Mouse (Mus musculus) forebrain, embryonic 15.5 days (tissue): Measurements from ENCODE around the gene Hsd17b11. TPM values are rescaled to one million over a fixed set of nuclear protein-coding genes. Genes with fewer than 3 reads are reported as not detected.

Experiments used
- ATAC-seq: fragments of 200-750 bp; cut with Nextera tagmentation; replicated peaks from 2 replicates; pipeline ENCODE4 v1.8.0; 2017; ENCODE audit warnings: mild to moderate bottlenecking, moderate TSS enrichment, moderate library complexity
- H3K27ac ChIP-seq: fragments of 300-500 bp; sonication (generic); replicated peaks from 2 replicates; pipeline ENCODE4 v1.5.1; 2015; ENCODE audit warnings: mild to moderate bottlenecking, inconsistent platforms
- H3K27me3 ChIP-seq: fragments of 300-500 bp; sonication (generic); 2 replicates; pipeline ENCODE4 v1.6.1; 2015; ENCODE audit warnings: inconsistent platforms
- H3K36me3 ChIP-seq: fragments of 300-500 bp; sonication (generic); 2 replicates; pipeline ENCODE4 v1.6.1; 2015; ENCODE audit warnings: mild to moderate bottlenecking, inconsistent platforms
- H3K4me1 ChIP-seq: fragments of 300-500 bp; sonication (generic); 2 replicates; pipeline ENCODE4 v1.6.1; 2015; ENCODE audit warnings: inconsistent platforms
- H3K4me2 ChIP-seq: fragments of 300-500 bp; sonication (generic); replicated peaks from 2 replicates; pipeline ENCODE4 v1.6.1; 2015; ENCODE audit warnings: mild to moderate bottlenecking, inconsistent platforms
- H3K4me3 ChIP-seq: fragments of 300-500 bp; sonication (generic); 2 replicates; pipeline ENCODE4 v1.5.1; 2015; ENCODE audit warnings: mild to moderate bottlenecking, inconsistent platforms
- H3K9ac ChIP-seq: fragments of 300-500 bp; sonication (generic); replicated peaks from 2 replicates; pipeline ENCODE4 v1.6.1; 2015; ENCODE audit warnings: mild to moderate bottlenecking, inconsistent platforms
- H3K9me3 ChIP-seq: fragments of 300-500 bp; sonication (generic); 2 replicates; pipeline ENCODE4 v1.6.1; 2016; ENCODE audit warnings: inconsistent platforms
- WGBS: fragments of 180-500 bp; shearing (Covaris S2); methylation state at CpG from one replicate; pipeline ENCODE4 v1.1.7; 2015; ENCODE audit warnings: mixed read lengths; 5-methylcytosine and 5-hydroxymethylcytosine counted together
- polyA plus RNA-seq: library from polyadenylated mRNA; unstranded; fragments of >200 nt; fragmentation: Nextera tagmentation; extraction: Ambion mirVana; gene quantifications from 2 replicates; pipeline ENCODE4 v1.2.1, GENCODE M21; 2015

Hsd17b11 gene
- polyA plus RNA-seq, 1 experiment from 2014 or later = 1.8 TPM

DNA sequence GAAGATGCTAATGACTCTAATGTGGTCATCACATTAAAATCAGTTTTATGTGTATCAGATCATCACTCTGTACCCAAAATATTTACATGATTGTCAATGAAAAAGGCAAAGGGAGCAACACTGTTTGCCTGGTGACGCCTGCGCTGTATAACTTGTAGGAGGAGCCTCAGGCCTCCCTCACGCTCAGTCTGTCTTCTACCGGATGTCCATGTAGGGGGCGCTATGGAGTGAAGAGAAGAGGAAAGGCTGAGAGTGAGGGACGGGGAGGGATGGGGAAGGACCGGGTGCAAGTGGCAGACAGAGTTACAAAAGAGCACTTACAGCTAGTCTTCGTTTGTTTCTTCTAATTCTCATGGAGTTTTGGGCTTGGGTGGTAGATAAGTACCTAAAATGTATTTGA, 31.2 kb upstream of the Hsd17b11 start:
- no peaks in the 10 kb centered on the region for H3K9me3 ChIP-seq
- H3K36me3 ChIP-seq = peaks cover 18% of the 10 kb centered on the region
- H3K9ac ChIP-seq = no peak overlapping the region
- H3K4me3 ChIP-seq = no peak overlapping the region
- no peak overlapping the region for H3K4me2 ChIP-seq
- no peaks in the 10 kb centered on the region for H3K27me3 ChIP-seq
- no peak overlapping the region for H3K27ac ChIP-seq
- peaks cover 5% of the 10 kb centered on the region for H3K4me1 ChIP-seq
- no peak for ATAC-seq
- WGBS = 60% methylated on average over 8 of the region's 8 CpGs

DNA sequence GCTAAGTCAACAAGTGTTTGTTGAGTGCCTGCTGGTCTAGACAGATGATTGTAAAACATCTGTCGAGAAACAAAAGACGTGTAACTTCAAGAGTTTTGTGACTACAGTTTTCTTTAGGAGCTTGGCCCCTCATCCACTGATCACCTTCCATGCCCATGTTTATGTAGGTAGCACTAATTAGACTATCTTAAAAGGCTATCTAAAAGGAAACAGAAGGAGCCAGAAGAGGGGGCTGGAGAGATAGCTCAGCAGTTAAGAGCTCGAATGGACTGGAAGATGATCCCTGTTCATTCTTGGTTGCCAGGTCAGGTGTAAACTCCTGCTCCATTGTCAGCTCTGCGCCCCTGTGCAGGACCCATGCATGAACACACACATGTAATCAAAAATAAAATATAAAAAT, 26.4 kb upstream of the Hsd17b11 start:
- H3K9ac ChIP-seq = no peak overlapping the region
- H3K4me1 ChIP-seq = peaks cover 17% of the 10 kb centered on the region
- no peak overlapping the region for H3K27ac ChIP-seq
- no peak for ATAC-seq
- no peak overlapping the region; the same call in 1 of the 2 replicates for H3K4me3 ChIP-seq
- H3K27me3 ChIP-seq = no peaks in the 10 kb centered on the region
- no peaks in the 10 kb centered on the region for H3K9me3 ChIP-seq
- H3K4me2 ChIP-seq = peak overlapping the region; percentile 62
- WGBS = 54% methylated on average over 4 of the region's 4 CpGs
- peaks cover 18% of the 10 kb centered on the region for H3K36me3 ChIP-seq

DNA sequence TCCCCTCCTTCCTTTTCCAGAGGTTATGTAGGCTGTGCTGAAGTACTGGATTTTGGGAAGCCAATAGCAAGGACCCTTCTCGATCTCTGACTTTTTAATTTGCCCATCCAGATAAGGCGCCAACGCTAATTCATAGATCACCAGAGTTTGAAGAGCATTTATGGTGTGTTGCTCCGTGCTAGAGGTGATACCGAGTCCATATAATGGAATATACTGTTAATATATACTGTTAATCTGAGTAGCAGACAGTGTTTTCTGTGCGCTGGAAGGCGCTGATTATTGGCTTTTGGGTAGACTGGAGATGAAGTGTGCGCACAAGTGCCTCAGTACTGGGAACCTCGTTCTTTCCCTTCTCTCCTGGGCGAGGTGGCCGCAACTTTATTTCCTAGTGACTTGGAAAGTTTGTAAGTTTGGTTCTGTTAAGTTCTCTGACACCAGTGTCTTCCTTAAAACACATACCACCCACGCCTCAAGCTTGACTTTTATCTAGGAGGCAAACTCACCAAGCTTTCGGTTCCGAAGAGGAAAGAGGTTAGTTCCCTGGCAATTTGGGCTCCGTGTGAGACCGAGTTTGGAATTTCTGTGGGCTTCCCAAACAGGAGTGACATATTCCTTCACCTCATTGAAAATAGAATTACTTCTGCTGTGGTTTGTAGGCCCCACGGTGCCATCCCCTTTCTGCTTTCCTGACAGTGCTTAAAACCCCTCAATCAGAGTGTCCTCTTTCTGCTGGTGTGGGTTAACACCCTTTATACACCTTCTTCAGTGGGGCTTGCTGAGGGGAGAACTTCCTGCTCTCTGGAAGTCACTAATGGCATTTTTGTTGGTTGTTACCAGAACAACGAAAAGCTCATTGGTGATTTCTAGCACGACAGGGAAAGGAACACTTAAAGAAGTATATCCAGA, 25.7 kb upstream of the Hsd17b11 start:
- H3K4me1 ChIP-seq = peaks cover 17% of the 10 kb centered on the region
- H3K27me3 ChIP-seq = no peaks in the 10 kb centered on the region
- H3K4me2 ChIP-seq = peak overlapping the region; percentile 62
- no peak for ATAC-seq
- WGBS = 11% methylated on average over 19 of the region's 19 CpGs
- H3K9me3 ChIP-seq = no peaks in the 10 kb centered on the region
- peaks cover 18% of the 10 kb centered on the region for H3K36me3 ChIP-seq
- peak overlapping the region; percentile 71 for H3K4me3 ChIP-seq
- peak overlapping the region; percentile 76 for H3K9ac ChIP-seq
- H3K27ac ChIP-seq = peak overlapping the region; percentile 79

- Histone ChIP-seq H3K4me3 (peak within 1 kb of the TSS; percentile 71), H3K27ac (peak within 1 kb of the TSS; percentile 79), H3K36me3 (peaks cover 11% of the 10 kb centered on the region), H3K4me1 (peaks cover 17% of the 10 kb centered on the region), H3K9me3 (no peaks in the 10 kb centered on the region), H3K9ac (peak within 1 kb of the TSS; percentile 76), H3K4me2 (peak within 1 kb of the TSS; percentile 62), H3K27me3 (no peaks in the 10 kb centered on the region)
- WGBS = 6% methylated on average over 84 of the region's 90 CpGs
- peak; percentile 99 for ATAC-seq
Measured at GRCm38 (mm10) chr5:104046256-104047199, 24.8 kb upstream of the Hsd17b11 start, which contains the start of gene Nudt9. Gene Nudt9 (plus strand): TSS chr5:104046306.

- no peak overlapping the region for H3K27ac ChIP-seq
- ATAC-seq = no peak
- WGBS = 52% methylated on average over 2 of the region's 2 CpGs
- H3K9me3 ChIP-seq = no peaks in the 10 kb centered on the region
- no peaks in the 10 kb centered on the region for H3K36me3 ChIP-seq
- no peak overlapping the region for H3K9ac ChIP-seq
- no peak overlapping the region for H3K4me2 ChIP-seq
- H3K27me3 ChIP-seq = no peaks in the 10 kb centered on the region
- no peak overlapping the region for H3K4me3 ChIP-seq
- peaks cover 17% of the 10 kb centered on the region for H3K4me1 ChIP-seq
Measured at GRCm38 (mm10) chr5:104043704-104044103, 22.0 kb upstream of the Hsd17b11 start.

DNA sequence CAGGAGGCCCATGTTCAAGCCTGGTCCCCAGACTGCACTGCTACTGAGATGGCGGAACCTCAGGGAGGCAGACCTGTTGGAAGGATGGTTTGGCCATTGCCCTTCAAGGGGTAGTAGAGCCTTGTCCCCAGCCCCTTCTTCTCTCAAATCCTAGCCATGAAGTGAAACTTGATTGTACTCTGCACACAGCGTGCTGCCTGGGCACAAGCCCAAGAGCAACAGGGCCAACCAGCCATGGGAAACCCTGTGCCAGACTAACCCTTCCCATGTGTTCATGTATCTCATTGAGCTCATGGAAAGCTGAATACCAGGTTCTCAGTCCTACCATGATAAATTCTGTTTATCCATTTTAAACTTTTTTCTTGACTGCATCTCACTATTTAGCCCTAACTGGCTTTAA, 21.2 kb upstream of the Hsd17b11 start:
- H3K27ac ChIP-seq = no peak overlapping the region
- H3K27me3 ChIP-seq = no peaks in the 10 kb centered on the region
- no peak overlapping the region for H3K4me3 ChIP-seq
- H3K4me2 ChIP-seq = no peak overlapping the region
- no peak overlapping the region for H3K9ac ChIP-seq
- no peaks in the 10 kb centered on the region for H3K36me3 ChIP-seq
- no peak for ATAC-seq
- WGBS = 80% methylated on average over 2 of the region's 2 CpGs
- H3K9me3 ChIP-seq = no peaks in the 10 kb centered on the region
- peaks cover 12% of the 10 kb centered on the region for H3K4me1 ChIP-seq

DNA sequence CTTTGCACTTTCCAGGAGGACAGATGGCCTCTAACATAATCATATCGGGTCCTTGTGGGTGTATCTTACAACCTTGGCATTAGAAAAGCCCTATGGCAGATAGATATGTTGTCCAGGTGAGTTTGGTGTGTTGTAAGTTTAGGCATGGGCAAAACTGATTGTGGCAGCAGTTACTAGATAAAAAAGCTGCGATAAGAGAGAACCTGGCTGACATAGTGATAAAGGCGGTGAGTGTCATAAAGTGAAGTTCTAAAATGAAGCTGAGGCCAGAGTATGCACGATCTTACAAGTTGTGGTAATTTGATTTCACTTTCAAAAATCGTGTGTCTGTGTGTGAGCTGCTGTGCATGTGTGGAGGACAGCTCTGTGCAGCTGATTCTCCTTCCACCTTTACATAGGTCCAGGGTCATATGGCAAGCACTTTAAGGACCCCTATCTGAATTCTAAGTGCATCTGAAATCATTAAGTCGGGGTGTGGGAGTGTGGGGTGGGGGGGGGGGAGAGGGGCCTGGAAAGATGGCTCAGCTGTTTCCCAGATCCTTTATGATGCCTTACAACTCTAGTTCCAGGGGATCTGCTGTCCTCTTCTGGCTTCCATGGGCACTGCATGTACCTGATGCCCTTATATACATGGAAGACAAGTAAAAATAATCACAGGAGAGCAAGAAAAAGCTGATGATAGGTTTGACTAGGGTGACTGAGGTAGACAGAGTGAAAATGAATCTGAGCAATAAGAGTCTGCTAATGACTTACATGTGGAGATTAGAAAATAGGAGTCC, 17.6 kb upstream of the Hsd17b11 start:
- Histone ChIP-seq H3K9ac (no peak overlapping the region), H3K27ac (no peak overlapping the region), H3K27me3 (no peaks in the 10 kb centered on the region), H3K9me3 (no peaks in the 10 kb centered on the region), H3K36me3 (no peaks in the 10 kb centered on the region), H3K4me2 (no peak overlapping the region), H3K4me1 (no peaks in the 10 kb centered on the region), H3K4me3 (no peak overlapping the region)
- ATAC-seq = no peak; the same call in 1 of the 2 replicates
- WGBS = 67% methylated on average over 6 of the region's 6 CpGs

- H3K4me3 ChIP-seq = no peak overlapping the region
- no peaks in the 10 kb centered on the region for H3K36me3 ChIP-seq
- no peaks in the 10 kb centered on the region for H3K4me1 ChIP-seq
- 94% methylated on average over 1 of the region's 1 CpGs for WGBS
- H3K4me2 ChIP-seq = no peak overlapping the region
- H3K27ac ChIP-seq = no peak overlapping the region
- no peak overlapping the region for H3K9ac ChIP-seq
- no peaks in the 10 kb centered on the region for H3K27me3 ChIP-seq
- ATAC-seq = no peak
- no peaks in the 10 kb centered on the region for H3K9me3 ChIP-seq
Measured at GRCm38 (mm10) chr5:104036686-104037085, 15.0 kb upstream of the Hsd17b11 start.

DNA sequence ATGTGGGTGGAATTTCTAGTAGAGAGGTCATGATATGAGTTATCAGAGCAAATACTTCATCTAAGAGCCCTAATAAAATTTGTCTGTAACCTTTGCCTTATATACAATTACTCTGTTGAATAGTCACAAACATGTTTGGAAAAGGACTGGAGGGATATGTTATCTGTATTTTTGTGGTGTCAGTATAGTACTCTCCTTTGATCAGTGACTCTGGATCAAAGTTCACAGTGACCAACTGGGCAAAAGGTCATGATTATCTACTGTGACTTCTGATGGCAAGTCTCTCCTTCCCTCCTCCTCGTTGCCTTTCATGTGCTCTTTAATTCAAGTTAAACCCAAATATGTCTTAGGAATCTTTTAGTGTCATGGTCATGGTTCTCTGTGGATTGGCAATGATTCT, 14.1 kb upstream of the Hsd17b11 start:
- no peak overlapping the region for H3K4me3 ChIP-seq
- H3K36me3 ChIP-seq = no peaks in the 10 kb centered on the region
- H3K27me3 ChIP-seq = no peaks in the 10 kb centered on the region
- no peak overlapping the region for H3K9ac ChIP-seq
- H3K27ac ChIP-seq = no peak overlapping the region
- no peak for ATAC-seq
- no peaks in the 10 kb centered on the region for H3K4me1 ChIP-seq
- H3K4me2 ChIP-seq = no peak overlapping the region
- no peaks in the 10 kb centered on the region for H3K9me3 ChIP-seq
- WGBS = 45% methylated on average over 1 of the region's 1 CpGs

GRCm38 (mm10) chr5:104035066-104035465, 13.3 kb upstream of the Hsd17b11 start:
- ATAC-seq = no peak
- Histone ChIP-seq H3K27ac (no peak overlapping the region), H3K9me3 (no peaks in the 10 kb centered on the region), H3K9ac (no peak overlapping the region), H3K4me2 (no peak overlapping the region), H3K36me3 (no peaks in the 10 kb centered on the region), H3K4me1 (no peaks in the 10 kb centered on the region), H3K4me3 (no peak overlapping the region), H3K27me3 (no peaks in the 10 kb centered on the region)

- Histone ChIP-seq H3K9me3 (no peaks in the 10 kb centered on the region), H3K4me3 (no peak overlapping the region), H3K4me1 (no peaks in the 10 kb centered on the region), H3K9ac (no peak overlapping the region), H3K27ac (no peak overlapping the region), H3K27me3 (no peaks in the 10 kb centered on the region), H3K4me2 (no peak overlapping the region), H3K36me3 (no peaks in the 10 kb centered on the region)
- WGBS = 88% methylated on average over 2 of the region's 2 CpGs
- ATAC-seq = no peak
Measured at GRCm38 (mm10) chr5:104032434-104033097, 10.8 kb upstream of the Hsd17b11 start.
